Mouse (Mus musculus): ENCODE data around the gene 1700023F06Rik.

DNA sequence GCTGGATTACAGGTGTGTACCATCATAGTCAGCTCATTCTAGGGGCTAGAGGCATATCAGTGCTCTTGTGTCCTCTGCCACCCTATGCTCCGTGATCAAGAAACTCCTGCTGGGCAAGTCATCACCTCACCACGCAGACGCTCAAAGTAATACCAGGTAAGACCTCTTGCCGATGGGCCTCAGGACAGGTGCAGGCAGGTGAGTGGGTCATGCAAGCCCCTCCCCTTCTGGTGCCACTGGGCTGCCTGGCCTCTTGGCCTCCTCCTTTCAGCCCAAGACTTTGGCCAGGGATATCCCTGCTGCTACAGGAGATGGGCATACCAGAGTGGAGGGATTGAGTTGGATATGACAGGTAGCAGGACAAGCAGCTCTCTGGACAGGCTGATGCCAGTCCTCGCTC, 10.9 kb upstream of the 1700023F06Rik start:
- TF ChIP-seq CTCF (IDR thresholded peaks at IDR 0.05; ENCODE audit: control insufficient read depth, insufficient read depth, low read length): no peak
- TF ChIP-seq POLR2A (IDR thresholded peaks at IDR 0.05; ENCODE audit: borderline replicate concordance, control insufficient read depth, low read depth, low read length): no peak
